Mouse (Mus musculus): ENCODE data around the gene Olfr1383.
"Not testable (repeated sequence)": the region's sequence is repeated elsewhere in the genome, so short reads cannot be mapped to it uniquely, and the experiment has no call there.

The Olfr1383 gene

DNA sequence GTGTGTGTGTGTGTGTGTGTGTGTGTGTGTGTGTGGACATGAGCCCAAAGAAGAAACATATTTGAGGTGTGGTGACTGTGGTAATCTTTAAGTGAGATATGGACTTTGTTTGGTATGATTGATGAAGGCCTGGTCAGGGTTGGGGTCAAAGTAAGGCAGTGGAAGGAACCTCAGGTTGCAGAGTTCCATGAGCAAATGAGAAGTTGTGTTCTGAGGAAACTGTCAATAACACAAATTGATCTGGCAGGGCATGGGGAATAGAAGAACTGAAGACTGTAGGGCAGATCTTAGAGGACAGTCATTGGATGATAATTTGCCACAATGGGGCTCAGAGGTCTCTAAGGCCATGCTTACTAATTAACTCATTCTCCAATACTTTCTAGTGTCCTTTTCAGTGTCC, at the start of gene Olfr1383:
TSS of gene Olfr1383 (plus strand) at position 301 of the 400 bp plus-strand sequence.
- no peak for DNase-seq

DNA sequence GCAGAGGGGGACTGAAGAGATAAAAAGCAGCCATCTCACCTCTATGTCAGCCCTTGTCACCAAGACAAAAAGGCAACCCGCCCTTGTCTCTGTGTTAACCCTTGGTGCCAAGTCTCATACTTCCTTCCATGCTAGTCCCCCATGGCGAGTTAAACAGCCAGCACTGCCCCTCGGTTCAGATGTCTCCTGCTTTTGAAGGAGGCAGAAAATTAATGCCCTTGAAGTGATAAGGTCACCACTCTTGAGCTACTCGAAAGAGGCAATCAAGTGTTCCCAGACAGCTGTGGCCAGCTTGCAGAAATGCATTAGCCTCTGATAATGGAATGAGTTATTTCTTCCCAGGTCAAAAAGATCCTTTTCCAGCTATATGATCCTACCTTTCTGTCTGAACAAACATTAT, 33.5 kb upstream of the Olfr1383 start:
- no peak for DNase-seq

DNA sequence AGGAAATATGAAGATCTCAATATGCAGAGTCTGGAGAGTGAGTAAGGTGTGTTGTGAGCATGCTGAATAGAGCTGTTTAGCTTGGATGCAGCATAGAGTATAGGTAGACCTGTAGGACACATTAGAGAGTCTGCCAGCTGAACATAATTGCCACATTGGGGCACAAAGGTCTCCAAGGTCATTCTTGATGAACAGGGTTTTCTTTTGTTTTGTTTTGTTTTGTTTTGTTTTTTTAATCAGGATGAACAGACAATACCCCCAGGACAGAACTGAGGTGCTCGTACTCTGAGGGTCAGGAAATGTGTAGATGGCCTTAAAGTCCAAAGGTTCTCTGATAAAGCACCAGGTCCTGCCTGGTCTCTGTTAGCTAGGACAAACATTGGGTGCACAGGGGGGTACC, 30.7 kb upstream of the Olfr1383 start, which contains the start of gene Olfr1385:
TSS of gene Olfr1385 (plus strand) at position 301 of the 400 bp plus-strand sequence.
- not testable (repeated sequence) for DNase-seq

DNA sequence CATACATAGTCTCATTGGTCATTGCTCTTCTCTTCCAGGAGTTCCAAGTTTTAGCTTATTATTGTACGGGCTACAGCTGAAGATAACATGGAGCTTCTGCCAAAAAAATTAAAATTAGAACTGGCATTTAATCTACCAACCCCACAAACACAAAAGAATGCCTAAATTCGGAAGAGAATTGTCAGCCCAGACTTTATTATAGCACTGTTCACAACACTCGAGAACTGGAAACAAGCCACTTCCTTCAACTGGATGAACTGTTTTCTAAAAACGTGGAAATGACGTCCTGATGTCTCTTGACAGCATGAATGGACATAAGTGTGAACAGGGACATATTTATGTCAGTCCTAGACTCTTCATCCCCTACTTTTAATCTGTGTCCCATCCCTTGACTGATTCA, 1.4 kb upstream of the Olfr1383 start:
- DNase-seq: no peak

DNA sequence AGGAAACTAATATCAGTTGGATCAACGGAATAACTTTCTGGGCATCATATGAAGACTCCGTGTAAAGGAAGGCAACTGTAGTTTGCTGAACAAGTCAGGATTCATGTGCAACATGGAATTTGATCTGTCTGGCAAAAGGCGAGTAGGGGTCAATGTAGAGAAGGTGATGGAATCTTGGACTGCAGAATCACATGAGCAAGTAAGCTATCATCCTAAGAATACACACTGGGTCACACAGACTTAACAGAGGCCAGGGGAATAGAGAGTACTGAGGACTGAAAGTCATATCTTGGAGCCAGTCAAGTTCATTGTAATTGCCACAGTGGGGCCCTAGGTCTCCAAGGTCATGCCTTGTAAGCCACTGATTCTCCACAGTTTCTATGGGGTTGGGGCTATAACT, 8.5 kb downstream of the Olfr1383 start, which contains the start of gene Olfr1382:
TSS of gene Olfr1382 (plus strand) at position 301 of the 400 bp plus-strand sequence.
- DNase-seq: no peak

DNA sequence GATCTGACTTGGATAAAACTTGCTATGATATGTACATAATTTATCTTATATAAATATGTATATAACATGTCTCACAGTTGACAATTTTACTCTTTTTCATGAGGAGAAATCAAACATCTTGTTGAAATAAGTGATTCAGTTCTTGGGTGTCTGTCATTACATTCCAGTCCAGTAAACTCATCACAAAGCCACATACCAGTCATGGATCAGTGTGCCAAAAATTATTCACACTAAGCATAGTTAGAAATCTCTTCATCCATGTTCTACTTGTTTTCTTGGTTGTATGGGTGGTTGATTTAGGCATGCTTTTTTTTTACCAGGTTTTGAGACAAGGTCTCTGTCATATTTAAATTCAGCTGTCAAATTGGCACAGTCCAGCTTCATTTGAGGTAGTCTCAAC, 13.3 kb downstream of the Olfr1383 start:
- DNase-seq: no peak

DNA sequence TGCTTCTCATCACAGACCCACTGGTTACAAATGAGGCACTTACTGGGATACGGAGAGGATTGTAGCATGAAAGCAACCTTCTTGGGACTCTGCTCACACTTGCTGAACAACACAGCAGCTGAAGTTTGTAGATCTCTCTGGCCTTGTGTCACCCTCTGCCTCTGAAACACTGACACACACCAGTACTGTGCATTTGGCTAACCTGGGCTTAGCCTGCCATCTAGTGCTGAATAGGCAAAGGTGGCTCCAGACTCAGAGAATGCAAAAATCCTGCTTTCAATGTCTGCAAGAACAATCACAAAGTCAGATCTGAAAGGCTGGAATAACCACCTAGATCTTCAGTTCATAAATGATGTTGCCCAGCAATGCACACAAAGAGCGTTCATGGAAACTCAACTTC, 17.2 kb downstream of the Olfr1383 start:
- not testable (repeated sequence) for DNase-seq

DNA sequence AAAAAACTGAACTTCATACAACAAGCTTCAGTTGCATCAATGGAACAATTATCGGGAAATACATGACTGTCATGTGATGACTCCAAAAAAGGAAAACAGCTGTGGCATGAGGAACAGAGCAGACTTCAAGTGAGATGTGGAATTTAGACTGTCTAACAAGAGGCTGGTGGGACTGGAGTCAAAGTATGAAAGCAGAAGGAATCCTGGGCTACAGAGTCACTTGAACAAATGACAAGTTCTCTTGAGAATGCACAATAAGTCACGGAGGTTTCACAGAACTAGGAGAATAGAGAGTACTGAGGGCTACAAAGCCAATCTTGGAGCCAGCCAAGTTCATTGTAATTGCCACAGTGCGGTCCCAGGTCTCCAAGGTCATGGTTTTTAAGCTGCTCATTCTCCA, 23.7 kb downstream of the Olfr1383 start, which contains the start of gene Olfr1381:
TSS of gene Olfr1381 (plus strand) at position 301 of the 400 bp plus-strand sequence.
- not testable (repeated sequence) for DNase-seq

DNA sequence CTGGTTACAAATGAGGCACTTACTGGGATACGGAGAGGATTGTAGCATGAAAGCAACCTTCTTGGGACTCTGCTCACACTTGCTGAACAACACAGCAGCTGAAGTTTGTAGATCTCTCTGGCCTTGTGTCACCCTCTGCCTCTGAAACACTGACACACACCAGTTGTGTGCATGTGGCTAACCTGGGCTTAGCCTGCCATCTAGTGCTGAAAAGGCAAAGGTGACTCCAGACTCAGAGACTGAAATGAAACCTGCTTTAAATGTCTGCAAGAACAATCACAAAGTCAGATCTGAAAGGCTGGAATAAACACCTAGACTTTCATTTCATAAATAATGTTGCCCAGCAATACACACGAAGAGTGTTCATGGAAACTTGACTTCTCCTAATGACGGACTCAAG, 34.6 kb downstream of the Olfr1383 start:
- not testable (repeated sequence) for DNase-seq

DNA sequence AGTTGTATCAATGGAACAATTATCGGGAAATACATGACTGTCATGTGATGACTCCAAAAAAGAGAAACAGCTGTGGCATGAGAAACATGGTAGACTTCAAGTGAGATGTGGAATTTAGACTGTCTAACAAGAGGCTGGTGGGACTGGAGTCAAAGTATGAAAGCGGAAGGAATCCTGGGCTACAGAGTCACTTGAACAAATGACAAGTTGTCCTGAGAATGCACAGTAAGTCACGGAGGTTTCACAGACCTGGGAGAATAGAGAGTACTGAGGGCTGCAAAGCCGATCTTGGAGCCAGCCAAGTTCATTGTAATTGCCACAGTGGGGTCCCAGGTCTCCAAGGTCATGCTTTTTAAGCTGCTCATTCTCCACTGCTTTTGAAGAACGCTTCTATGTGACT, 37.1 kb downstream of the Olfr1383 start, which contains the start of gene Olfr1380:
TSS of gene Olfr1380 (plus strand) at position 301 of the 400 bp plus-strand sequence.
- not testable (repeated sequence) for DNase-seq

DNA sequence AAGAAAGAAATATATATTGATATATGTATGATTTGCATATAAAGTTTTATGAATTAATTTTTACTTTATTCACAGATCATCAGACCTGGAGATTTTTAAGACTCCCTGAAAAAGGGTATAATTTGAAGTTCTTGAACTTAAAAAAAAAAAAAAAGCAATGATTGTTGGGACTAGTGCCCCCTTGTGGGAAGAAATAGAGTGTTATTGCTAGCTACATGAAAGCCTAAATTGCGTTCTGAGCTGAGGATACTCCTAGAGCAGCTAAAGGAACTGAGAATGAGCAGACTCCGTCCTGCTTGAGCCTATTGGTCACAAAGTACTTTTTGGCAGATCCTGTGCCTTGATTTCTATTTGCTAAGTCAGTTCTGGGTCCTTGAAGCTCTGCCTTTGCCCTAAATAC, 55.6 kb downstream of the Olfr1383 start:
- not testable (repeated sequence) for DNase-seq

Measured in cerebellum, adult 9-11 months (tissue).